Mouse (Mus musculus): ENCODE data around the gene Arid1b.
"Not testable (repeated sequence)": the region's sequence is repeated elsewhere in the genome, so short reads cannot be mapped to it uniquely, and the experiment has no call there.

The Arid1b gene

DNA sequence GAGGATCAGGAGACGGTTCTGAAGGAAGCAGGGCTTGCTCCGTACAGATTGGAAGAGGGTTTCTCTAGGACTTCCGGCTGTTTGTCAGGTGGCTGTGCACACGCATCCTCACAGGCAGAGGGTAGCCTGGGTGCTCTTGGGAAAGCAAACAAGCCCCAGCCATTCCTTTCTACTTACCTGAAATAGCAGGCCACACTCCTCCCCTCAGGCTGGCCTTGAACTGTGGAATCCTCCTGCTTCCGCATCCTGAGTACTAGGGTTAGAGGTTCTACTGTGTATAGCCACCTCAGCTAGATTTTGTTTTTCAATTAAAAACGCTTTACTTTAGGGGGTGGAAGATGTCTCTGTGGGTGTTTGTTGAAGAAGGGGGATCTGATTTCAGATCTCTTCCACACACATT, 90.9 kb downstream of the Arid1b start:
- no peak for DNase-seq (ENCODE audit: low read depth, low spot score)

DNA sequence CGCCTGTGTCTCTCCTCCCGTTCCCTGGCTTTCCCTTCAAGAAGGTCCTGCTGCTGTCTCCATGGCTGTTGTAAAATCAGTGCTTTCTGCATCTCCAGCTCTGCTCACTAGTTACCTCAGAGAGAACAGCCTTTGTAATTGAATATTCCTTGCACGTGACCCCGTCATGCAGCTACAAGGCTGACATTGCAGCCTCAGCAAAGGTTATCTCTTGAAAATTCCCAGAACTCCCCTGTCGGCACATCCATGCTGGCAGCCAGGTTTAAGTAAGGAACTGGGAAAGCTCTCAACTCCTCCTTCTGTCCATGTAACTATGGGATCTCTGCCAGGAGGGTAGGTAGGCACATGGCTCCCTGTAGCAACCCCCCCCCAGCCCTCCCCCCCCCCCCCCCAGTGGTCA, 91.8 kb downstream of the Arid1b start:
- DNase-seq (ENCODE audit: low read depth, low spot score), result no peak

DNA sequence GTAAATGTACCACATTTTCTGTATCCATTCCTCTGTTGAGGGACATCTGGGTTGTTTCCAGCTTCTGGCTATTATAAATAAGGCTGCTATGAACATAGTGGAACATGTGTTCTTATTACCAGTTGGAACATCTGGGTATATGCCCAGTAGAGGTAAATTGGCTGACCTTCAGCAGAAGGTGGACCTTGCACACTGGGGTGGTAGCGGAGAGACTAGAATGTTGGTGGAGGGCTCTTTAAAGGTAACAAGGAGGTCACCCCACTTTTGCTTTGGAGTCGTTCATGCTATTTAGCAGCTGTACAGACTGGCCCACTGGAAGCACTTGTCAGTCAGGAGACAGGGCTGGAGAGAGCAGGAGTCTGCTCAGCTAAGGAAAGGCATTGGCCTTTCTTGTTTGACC, 94.1 kb downstream of the Arid1b start:
- DNase-seq (ENCODE audit: low read depth, low spot score), result not testable (repeated sequence)

DNA sequence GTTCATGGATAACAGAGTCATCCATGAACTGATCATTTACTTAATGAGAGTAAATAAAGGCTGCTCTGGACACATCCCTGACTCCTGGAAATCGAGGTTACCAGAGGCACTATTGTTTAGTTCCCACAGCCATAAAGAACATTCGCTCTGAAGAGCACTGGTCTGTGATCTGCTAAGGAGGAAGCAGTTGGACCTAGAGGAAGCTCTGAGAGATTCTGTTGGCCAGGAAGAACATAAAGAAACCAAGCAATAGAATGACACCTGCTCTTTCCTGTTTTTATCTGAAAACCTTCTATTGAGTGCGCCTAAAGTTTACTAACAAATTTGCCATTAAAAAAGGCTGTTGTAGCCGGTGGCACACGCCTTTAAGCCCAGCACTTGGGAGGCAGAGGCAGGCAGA, 94.7 kb downstream of the Arid1b start:
- DNase-seq (ENCODE audit: low read depth, low spot score), result no peak

DNA sequence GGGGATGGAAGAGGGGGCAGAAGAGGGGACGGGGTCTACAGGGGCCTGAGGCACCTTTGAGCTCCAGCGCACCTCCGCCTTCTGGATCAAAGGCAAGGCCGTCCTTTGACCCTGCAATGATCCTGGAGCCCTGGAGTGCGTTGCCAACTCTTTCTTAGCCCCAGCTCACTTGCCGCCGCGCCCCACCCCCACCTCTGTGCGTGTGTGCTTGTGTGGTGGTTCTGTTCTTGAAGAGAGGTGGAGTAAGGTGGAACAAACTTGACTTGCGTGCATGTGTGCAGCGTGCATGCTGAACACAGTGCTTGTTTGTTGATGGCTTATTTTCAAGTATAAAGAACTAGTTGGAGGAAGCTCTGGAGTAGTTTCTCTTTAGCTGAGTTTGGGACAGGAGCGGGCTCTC, 95.4 kb downstream of the Arid1b start:
- no peak for DNase-seq (ENCODE audit: low read depth, low spot score)

DNA sequence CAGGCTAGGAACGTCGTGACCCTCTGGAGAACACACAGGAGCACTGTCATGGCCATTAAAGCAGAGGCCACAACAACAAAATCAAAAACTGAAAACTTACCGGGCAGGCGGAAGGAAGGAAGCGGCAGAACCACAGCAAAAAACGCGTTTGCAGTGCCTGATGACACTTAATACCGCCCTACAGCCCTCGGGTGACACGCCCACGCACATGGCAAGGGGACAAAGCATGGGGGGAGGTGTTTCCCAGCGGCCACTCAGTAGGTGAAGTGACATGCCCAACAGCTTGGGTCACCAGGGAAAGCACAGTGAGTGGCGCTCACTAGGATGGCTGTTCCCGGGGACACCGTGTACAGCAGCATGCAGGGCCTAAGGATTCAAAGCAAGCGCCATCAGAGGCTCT, 97.4 kb downstream of the Arid1b start:
- no peak for DNase-seq (ENCODE audit: low read depth, low spot score)

DNA sequence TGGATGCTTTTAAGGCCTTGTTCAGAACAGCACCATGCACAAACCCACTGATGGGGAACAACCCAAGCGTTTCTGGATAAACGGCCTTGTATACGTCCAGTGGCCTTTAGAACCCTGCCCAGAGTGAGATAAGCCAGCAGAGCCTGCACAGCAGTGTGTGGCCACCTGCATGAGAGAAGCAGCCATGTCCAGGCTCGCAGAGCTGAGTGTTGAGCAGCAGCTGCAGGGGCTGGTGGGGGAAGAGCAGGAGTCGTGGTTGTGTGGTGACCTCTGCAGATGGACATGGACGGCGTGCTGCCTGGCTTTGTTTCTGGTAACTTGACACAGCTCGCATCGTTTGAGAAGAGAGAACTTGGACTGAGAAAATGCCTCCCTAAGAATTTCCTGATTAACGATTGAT, 97.8 kb downstream of the Arid1b start:
- DNase-seq (ENCODE audit: low read depth, low spot score), result no peak

DNA sequence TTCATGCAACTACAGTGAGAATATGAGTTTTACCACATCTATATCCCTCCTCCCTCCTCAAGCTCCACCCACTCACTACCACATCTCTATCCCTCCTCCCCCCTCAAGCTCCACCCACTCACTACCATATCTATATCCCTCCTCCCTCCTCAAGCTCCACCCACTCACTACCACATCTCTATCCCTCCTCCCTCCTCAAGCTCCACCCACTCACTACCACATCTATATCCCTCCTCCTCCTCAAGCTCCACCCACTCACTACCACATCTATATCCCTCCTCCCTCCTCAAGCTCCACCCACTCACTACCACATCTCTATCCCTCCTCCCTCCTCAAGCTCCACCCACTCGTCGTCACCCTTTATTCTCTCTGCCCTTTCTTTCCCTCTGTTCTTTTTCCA, 99.2 kb downstream of the Arid1b start:
- DNase-seq (ENCODE audit: low read depth, low spot score), result not testable (repeated sequence)

DNA sequence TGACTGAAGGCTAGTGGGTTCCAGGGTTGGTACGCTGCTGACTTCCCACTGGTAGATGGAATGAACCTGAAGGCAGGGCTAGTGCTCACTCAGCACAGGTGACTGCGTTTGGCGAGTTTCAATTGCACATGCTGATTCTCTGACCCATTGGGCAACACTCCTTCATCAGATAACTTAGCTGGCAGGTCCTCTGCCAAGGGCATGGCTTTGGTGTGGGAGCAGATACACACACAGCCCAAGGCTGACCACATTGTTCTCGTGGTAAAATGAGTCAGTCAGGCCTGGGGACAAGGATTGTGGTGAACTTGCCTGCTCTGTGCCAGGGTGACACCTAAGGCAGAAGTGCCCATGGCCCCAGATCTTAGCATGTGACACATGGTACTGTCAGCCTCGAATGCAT, 100.5 kb downstream of the Arid1b start:
- DNase-seq (ENCODE audit: low read depth, low spot score), result no peak

DNA sequence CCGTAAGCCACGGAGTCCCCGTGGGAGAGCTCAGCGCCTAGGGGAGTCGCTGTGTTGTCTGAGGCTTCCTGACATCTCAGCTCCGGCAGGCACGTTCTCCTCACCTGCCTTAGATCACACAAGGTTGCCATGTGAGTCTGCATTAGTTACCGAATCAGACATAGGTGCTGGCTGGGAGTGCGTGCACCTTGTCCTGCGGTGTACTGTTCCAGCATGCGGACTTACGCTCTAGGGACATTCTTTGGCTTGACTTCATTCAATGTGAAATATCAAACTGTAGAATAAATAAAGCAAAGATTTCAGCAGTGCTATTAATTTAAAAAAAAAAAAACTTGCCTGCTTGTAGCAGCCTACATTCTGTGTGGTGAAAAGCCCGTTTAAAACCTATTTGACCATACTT, 101.6 kb downstream of the Arid1b start:
- no peak for DNase-seq (ENCODE audit: low read depth, low spot score)

DNA sequence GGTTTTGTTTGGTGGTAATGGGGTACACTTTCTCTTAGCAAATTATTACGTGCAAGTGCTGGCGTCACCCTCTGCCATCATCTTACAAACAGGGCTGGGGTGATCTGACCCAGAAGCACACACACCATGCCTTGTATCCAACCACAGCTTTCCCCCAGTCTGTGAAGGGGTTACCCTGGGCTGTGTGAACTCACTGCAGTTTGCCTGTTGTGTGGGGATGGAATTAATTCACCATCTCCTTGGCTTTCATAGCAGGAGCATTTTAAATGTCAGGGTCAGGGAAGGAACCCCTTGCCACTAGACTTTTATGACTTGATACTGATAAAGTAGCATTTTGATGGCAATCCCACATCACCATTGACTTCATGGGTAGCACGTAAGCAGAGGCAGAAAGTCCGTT, 102.9 kb downstream of the Arid1b start:
- DNase-seq (ENCODE audit: low read depth, low spot score), result no peak

DNA sequence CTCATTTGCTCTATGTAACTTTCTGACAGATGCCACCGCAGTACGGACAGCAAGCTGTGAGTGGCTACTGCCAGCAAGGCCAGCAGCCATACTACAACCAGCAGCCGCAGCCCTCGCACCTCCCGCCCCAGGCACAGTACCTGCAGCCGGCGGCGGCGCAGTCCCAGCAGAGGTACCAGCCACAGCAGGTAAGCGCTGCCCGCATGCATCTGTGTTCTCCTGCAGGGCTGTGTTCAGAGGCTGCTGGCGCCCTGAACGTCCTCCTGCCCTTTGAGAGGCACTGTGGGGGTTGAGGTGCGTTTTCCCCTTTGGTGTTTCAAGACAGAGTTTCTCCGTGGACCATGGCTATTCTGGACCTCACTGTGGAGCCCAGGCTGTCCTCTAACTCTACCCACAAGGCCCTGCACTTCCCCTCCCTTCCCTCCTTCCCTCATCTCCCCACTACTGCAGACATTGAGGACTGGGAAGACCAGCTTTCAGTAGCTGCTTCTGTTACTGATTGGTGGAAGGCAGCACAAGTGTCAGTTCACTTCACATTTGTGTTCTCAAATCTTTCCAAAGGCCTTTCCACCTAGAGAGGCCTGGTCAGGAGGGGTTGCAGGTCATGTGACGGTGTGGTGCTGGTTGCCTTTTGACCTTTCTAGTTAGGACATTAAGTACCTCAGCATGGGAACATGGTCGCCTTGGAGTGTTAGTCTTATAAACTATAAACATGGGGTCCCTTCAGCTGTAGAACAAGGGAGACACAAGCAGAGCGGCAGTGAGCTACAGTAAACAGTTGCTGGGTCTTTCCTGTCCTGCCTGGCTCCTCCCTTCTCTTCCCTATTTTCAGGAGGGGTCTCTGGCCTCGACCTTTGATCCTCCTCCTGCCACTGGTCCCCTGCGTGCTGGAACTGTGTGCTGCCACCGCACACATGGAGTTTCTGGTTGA, 103.7 kb downstream of the Arid1b start:
- no peak for DNase-seq (ENCODE audit: low read depth, low spot score)

DNA sequence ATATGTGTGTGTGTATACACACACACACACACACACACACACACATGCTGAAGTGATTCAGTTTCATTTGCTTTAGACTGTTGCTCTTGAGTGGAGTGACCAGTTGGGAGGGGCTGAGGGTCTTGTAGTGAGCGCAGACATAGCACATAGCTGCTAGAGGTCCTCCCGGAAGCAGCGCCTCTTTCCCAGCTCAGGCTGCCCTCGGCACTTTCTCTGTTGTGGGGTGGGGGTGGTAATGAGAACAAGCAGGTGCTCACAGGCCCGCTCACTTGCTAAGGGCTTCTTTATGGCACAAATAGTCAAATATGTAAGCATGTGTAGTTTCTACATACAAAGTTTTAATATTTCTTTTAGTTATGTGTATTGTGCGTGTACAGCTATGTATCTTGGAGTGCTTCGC, 104.6 kb downstream of the Arid1b start:
- no peak for DNase-seq (ENCODE audit: low read depth, low spot score)

DNA sequence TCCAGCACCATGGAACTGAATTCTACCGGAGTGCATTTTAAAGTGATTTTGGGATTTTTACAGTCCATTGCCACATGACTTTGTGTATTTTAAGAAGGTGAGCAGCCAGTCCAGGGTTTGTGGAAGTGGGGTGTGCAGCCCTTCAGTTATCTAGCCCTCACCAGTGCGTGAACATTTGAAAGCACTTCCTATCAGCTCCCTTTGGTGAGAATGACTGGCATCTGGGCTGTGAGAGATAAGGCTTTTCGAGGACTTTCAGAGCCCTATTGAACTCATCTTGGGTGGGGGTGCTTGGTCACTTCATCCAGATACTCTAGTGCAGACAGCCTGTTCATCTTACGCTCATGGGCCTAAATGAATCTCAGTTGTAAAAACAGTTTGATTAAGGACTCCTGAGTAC, 105.1 kb downstream of the Arid1b start:
- no peak for DNase-seq (ENCODE audit: low read depth, low spot score)

DNA sequence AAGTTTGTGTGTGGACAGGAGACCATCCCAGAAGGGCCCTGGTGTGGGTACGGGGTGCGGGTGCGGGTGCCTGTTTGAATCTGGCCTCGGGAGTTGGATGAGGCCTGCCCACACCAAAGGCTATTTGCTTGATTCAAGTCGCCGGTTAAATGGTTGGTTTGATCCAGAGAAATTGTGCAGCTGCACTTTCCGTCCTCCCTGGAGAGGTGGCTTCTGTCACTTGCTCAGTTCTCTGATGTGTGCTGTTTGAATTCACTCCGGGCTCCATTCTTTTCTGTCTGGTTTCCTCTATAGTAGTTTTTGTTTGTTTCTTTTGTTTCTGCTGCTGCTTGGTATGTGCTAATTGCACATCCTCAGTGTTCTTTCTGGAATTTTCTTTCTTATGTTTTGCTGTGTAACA, 107.0 kb downstream of the Arid1b start:
- DNase-seq (ENCODE audit: low read depth, low spot score), result no peak

DNA sequence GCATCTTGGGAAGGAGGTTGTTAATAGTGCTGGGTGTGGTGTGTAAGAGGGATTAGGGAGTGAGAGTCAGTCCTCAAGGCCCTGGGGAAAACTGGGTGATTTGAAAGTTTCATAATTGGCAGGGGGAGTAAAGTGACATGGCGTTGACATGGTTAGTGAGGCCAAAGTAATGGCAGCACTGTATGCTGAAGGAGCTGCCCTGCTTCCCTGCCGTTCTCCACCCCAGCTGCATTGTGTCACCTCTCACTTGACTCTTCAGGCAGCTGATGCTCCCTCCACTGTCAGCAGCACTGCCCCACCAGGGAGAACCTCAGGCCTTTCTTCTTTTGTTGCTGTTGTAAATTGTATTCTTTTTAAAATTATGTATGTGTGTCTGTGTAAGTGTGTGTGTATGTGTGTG, 107.8 kb downstream of the Arid1b start:
- DNase-seq (ENCODE audit: low read depth, low spot score), result no peak

DNA sequence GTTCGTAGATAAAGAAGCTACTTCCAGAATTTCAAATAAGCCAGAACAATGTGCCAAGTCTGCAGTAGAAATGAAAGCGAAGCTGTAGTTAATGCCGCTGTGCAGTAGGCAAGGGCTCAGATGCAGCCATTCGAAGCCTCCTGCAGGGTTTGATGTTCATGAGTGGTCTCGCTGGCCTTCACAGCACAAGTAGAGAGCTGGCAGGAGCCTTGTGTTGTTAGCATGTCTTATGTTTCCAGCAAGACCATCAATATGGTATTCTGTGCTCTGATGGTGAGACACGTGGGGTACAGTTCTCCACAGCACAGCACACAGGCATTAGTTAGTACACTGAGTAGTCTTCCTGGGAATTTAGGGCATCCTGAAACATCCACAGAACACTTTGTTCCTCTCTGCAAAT, 111.6 kb downstream of the Arid1b start:
- DNase-seq (ENCODE audit: low read depth, low spot score), result no peak

DNA sequence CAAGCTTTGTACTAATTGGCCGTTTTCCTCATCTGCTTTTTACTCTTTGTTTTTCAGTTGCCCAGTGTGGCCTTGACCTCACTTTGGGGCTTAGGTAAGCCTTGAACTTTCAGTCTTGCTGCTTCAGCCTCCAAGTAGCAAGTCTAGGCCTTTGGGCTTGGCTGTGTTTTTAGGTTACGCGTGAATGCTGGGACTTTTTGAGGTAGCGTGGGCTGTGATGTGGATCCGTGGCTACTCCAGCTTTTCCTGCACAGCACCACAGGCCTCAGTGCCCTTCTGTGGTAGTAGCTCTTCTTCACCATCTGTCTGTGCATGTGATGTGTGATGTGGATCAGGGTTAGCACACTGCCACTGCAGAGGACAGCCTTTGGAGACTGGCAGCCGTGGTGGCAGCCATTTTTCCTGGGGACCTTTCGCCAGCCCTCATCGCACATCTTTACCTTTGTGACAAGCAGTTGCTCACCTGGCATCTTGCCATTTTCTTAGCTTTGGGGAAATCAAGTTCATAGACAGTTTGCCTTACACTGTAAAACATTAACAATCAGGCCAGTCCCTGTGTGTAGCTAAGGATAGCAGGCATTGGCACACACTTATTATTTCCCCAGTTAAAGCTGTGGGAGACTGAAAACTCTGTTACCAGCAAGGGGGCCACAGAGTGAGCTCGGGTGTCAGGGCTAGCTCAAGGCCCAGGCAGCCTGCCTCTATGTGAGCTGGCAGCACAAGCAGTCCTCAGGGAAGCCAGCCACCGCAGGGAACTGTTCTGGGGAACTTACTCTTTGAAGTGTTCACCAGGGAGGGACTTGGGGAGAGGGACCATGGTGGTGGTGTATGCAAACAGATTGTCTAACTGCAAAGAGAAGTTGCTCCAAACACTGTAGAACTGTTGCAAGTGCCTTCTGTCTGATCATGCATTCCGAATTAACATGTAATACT, 112.4 kb downstream of the Arid1b start:
- DNase-seq (ENCODE audit: low read depth, low spot score), result no peak

DNA sequence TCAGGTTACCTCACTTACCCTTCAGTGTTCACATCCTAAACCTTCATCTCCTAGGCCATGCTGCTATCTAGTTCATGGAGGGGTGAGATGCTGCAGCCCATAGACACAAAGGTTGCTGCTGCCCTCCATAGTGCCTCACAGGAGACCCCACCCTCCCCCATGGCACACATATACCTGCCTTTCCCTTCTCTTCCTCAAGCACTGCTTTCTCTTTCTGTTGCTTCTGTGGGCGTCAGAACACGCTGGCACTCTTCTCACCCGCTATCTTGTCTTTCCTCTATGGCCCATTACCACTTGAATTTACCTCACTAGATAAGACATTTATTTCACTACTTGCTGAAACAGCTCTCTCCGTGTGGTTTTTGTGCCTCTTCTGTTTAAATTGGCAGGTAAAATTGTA, 113.4 kb downstream of the Arid1b start:
- no peak for DNase-seq (ENCODE audit: low read depth, low spot score)

DNA sequence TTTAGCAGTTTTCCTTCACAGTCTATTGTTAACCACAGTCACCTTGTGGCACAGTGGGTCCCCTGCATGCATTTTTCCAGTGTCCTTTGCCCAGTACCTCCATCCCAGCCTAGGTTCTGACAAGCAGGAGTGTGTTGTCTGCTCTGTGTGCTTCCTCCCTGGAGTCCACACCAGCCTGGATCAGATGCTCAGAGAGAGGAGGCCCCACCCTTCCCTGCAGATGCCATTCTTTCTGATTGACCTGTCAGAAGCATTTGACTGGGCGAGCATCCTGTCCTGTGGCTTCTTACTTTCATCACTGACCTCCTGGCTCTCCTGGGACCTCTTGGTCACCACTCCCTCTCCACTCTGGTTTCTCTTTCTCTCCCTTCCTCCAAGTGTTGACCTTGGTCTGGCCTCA, 113.9 kb downstream of the Arid1b start:
- DNase-seq (ENCODE audit: low read depth, low spot score), result no peak

DNA sequence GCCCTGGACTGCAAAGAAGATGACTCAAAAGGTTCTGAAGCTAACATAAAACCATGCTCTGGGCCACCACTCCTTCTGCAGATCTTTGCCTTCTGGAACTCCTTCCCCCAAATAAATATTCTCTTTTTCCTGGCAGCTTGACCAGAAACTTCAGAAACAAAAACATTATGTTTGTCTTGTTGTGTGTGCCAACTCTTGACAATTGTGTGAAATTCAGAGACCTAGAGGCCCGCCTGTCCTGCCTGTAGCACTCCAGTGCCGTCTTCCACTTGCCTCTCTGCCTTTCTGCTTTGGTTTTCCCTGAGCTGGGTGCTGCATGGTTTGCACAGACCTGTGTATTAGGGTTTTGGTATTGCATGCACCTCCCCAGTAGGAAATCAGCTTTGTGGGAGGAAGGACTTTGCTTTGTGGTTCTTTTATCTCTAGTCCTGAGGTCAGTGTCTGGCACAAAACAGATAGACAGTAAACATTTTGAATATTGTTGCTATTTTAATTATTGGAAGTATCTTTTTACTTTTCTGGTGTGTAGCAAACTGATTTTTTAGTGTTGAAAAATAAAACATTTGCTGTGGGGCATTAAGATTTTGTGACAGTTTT, 114.5 kb downstream of the Arid1b start:
- no peak for DNase-seq (ENCODE audit: low read depth, low spot score)

DNA sequence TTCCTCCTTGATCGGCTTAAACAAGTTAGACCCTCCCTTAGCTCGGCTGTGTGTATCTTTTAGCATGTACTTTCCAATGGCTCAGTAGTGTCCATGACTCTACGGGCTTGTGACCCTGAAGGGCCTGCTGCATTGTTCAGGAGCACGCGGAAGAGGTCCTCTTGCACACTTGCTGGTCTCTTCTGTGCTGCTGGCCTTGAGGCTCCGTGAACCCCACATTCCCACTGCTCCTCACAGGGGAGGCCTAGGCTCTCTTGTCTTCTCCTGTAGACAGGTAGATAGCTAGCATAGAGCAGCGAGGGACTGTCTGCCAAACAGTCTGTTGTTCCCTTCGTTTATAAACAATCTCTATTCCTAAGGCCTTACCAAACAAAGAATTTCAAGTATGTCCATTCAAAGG, 115.2 kb downstream of the Arid1b start:
- DNase-seq (ENCODE audit: low read depth, low spot score), result no peak
